ENCODE assay signal across 24 mouse cellular contexts in the genomic region with DNA sequence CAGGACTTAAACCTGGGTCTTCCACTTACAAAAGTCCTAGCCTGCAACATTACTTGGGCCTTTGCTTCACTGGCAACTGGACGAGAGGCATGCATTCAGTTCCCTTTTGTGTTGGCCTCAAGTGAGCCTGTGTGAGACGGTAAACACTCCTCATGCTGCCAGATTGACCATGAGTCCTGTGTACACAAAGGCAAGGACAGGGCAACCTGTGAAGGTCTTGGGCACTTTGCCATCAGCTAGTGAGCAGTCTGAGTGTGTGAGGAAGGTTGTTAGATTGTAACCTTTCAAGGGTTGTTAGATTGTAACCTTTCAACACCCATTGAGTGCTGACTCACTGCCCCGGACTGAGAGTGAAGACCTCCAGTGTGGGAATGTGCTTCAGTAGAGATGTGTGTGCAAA. TPM values are rescaled to one million over a fixed set of nuclear protein-coding genes. Genes with fewer than 3 reads are reported as not detected.
A peak's percentile ranks its signal among the peaks of the same experiment; 100 is the strongest.
DNase-seq lines count a peak whose midpoint lies in the region; ATAC-seq lines count a peak whose summit lies in the region.
"Had no signal": no experiment of that assay in that cellular context is flagged by ENCODE, and none has a peak within 500 bp of the region (broad histone marks: within the 10 kb centered on the region; RNA-seq: fewer than 3 reads in every experiment).

No protein-coding gene starts in this region.

- DNase-seq in adrenal gland, adult (ENCODE audit: inconsistent age in 2 of 2, low spot score in 1 of 2), result peak; percentile 8 to 47
- DNase-seq in adrenal gland, postnatal 25 days, result no peak
- peak; percentile 11 for DNase-seq in kidney, adult 9 months
- peak; percentile 42 for DNase-seq in lung, postnatal 14 days
- peak; percentile 64 for DNase-seq in testis, postnatal 14 days (ENCODE audit: low spot score)
- no peak for DNase-seq in retina, postnatal 1 day
- DNase-seq: cerebellum, adult 2 months; cerebellum, postnatal 25 days; forebrain, postnatal 0 days; gastrocnemius, postnatal 36 days; heart, postnatal 36 days; layer of hippocampus, adult 9-11 months; thymus, postnatal 36 days had no signal

- WGBS in kidney, embryonic 16.5 days, result 90% methylated on average over 3 of the region's 3 CpGs

- no peak overlapping the region for H3K4me3 ChIP-seq in kidney, embryonic 16.5 days (ENCODE audit: low read length)
- H3K4me3 ChIP-seq: embryonic facial prominence, embryonic 12.5 days; heart, embryonic 15.5 days; hindbrain, embryonic 13.5 days; left cerebral cortex, adult 2 months; liver, embryonic 15.5 days; midbrain, embryonic 10.5 days; myocyte; neural tube, embryonic 13.5 days had no signal

- H3K27me3 ChIP-seq in kidney, embryonic 16.5 days (ENCODE audit: insufficient read depth, low read length), result no peaks in the 10 kb centered on the region
- H3K27me3 ChIP-seq: heart, embryonic 15.5 days; hindbrain, embryonic 13.5 days had no signal

- no peaks in the 10 kb centered on the region for H3K4me1 ChIP-seq in kidney, embryonic 16.5 days (ENCODE audit: insufficient read depth, low read length)
- H3K4me1 ChIP-seq: liver, embryonic 15.5 days had no signal

- no peak overlapping the region for H3K4me2 ChIP-seq in kidney, embryonic 16.5 days (replicated peaks; ENCODE audit: low read depth, low read length)
- H3K4me2 ChIP-seq: embryonic facial prominence, embryonic 12.5 days; hindbrain, embryonic 13.5 days; liver, embryonic 15.5 days; neural tube, embryonic 13.5 days had no signal

- H3K9me3 ChIP-seq in kidney, embryonic 16.5 days (ENCODE audit: low read length), result no peaks in the 10 kb centered on the region
- H3K9me3 ChIP-seq: embryonic facial prominence, embryonic 12.5 days; heart, embryonic 15.5 days; hindbrain, embryonic 13.5 days; liver, embryonic 15.5 days; midbrain, embryonic 10.5 days; neural tube, embryonic 13.5 days had no signal

- no peak for ATAC-seq in kidney, embryonic 16.5 days (ENCODE audit: low FRiP score, low TSS enrichment)
- ATAC-seq: forebrain, postnatal 0 days; midbrain, embryonic 16.5 days had no signal

- H3K27ac ChIP-seq in kidney, embryonic 16.5 days (ENCODE audit: low read length), result no peak overlapping the region
- H3K27ac ChIP-seq: embryonic facial prominence, embryonic 12.5 days; heart, embryonic 15.5 days; hindbrain, embryonic 13.5 days; left cerebral cortex, adult 2 months; liver, embryonic 15.5 days; macrophage; midbrain, embryonic 10.5 days; neural tube, embryonic 13.5 days had no signal

- H3K36me3 ChIP-seq in kidney, embryonic 16.5 days (ENCODE audit: insufficient read depth, low read length), result no peaks in the 10 kb centered on the region
- H3K36me3 ChIP-seq: embryonic facial prominence, embryonic 12.5 days; heart, embryonic 15.5 days; hindbrain, embryonic 13.5 days; liver, embryonic 15.5 days; midbrain, embryonic 10.5 days; neural tube, embryonic 13.5 days had no signal

- H3K9ac ChIP-seq in kidney, embryonic 16.5 days (replicated peaks; ENCODE audit: low read length), result no peak overlapping the region
- H3K9ac ChIP-seq: embryonic facial prominence, embryonic 12.5 days; forebrain, postnatal 0 days; heart, embryonic 15.5 days; hindbrain, embryonic 13.5 days; liver, embryonic 15.5 days; neural tube, embryonic 13.5 days had no signal

RNA-seq across cellular contexts. Expression of a gene that starts 49.6 kb away (rescaled TPM):
- total RNA-seq in adrenal gland, postnatal 25 days (2021), result 0.18 TPM in 1 of 2 replicates, not detected in the other
- polyA plus RNA-seq in kidney, embryonic 16.5 days (2015; fragmentation: Nextera tagmentation; extraction: Ambion mirVana), result 0.51 and 1.1 TPM in 2 replicates
- polyA plus RNA-seq: macrophage had no signal

Comparison
In these comparisons a context has a peak if more than half of its experiments do, and no peak if none do; other contexts are left out.
1. DNase-seq: peak in adrenal gland, adult (2 of 2), kidney, adult 9 months (single experiment), lung, postnatal 14 days (single experiment) and testis, postnatal 14 days (single experiment); none in adrenal gland, postnatal 25 days (single experiment) and retina, postnatal 1 day (single experiment).